In genomic region chr2:162931674-162932650, GRCm38 (mm10) we compare ENCODE assay signal across 8 mouse cellular contexts. TPM values are rescaled to one million over a fixed set of nuclear protein-coding genes. Genes with fewer than 3 reads are reported as not detected.
DNase-seq lines count a peak whose midpoint lies in the region; ATAC-seq and TF ChIP-seq lines count a peak whose summit lies in the region.

No protein-coding gene starts in this region.

- peak overlapping the region; percentile 78 for H3K4me2 ChIP-seq in hindbrain, embryonic 12.5 days (replicated peaks)

- H3K4me1 ChIP-seq in hindbrain, embryonic 12.5 days: peaks cover 18% of the 10 kb centered on the region

- CTCF ChIA-PET in Patski (lab: Charles Lee): interaction anchor here (1.6 kb wide), 1 partner anchor 28 kb away, joined by 3 read pairs; no protein-coding TSS in a partner anchor

- peak overlapping the region; percentile 100 for H3K9ac ChIP-seq in hindbrain, embryonic 12.5 days

- H3K27ac ChIP-seq in hindbrain, embryonic 12.5 days: peak overlapping the region; percentile 98

- in situ Hi-C loops in Patski (cut with MboI; ENCODE audit: low pct_unique_long_range_greater_than_20kb): no loop called here

- peaks cover 40% of the 10 kb centered on the region for H3K36me3 ChIP-seq in hindbrain, embryonic 12.5 days

- H3K4me3 ChIP-seq in hindbrain, embryonic 12.5 days: peak overlapping the region; percentile 98

- TF ChIP-seq CTCF in Patski (IDR thresholded peaks at IDR 0.05): no peak

- WGBS in hindbrain, embryonic 12.5 days: under 1% methylated on average over 90 of the region's 103 CpGs

- no peaks in the 10 kb centered on the region for H3K9me3 ChIP-seq in hindbrain, embryonic 12.5 days (replicated peaks)

- peak; percentile 31 for ATAC-seq in Patski
- peak; percentile 64 for ATAC-seq in hindbrain, embryonic 12.5 days (ENCODE audit: low FRiP score)

- POLR2A ChIA-PET in Patski (lab: Charles Lee): no interaction called here

- no peak for DNase-seq in Patski (ENCODE audit: low read depth, low spot score)
- peak; percentile 83 for DNase-seq in cerebellum, adult 9-11 months
- peak; percentile 50 to 52 for DNase-seq in frontal cortex, postnatal 14 days (ENCODE audit: low spot score in 2 of 2)
- DNase-seq in layer of hippocampus, postnatal 36 days: peak; percentile 67 to 71
- DNase-seq in lung, postnatal 4 days: peak; percentile 73 to 80
- peak; percentile 72 for DNase-seq in retina, embryonic 14.5 days (ENCODE audit: low spot score)
- DNase-seq in thymus, postnatal 36 days: peak; percentile 62 to 74

- no peaks in the 10 kb centered on the region for H3K27me3 ChIP-seq in Patski
- 0 out of 2 replicates have a peak, but pooled peaks cover 8% of the 10 kb centered on the region for H3K27me3 ChIP-seq in hindbrain, embryonic 12.5 days

RNA-seq across cellular contexts. Expression of gene Srsf6, which starts 0.6 kb away (rescaled TPM):
- polyA plus RNA-seq in Patski (2021): 200 TPM
- polyA plus RNA-seq in hindbrain, embryonic 12.5 days (2016; fragmentation: Nextera tagmentation; extraction: Ambion mirVana): 223 and 252 TPM in 2 replicates
- 100 to 1,000 TPM; 117 to 121 TPM for total RNA-seq in layer of hippocampus, postnatal 36 days (2021)

RNA-seq across cellular contexts. Expression of gene L3mbtl1, which starts 11.3 kb away (rescaled TPM):
- 0.09 TPM for polyA plus RNA-seq in Patski (2021)
- polyA plus RNA-seq in hindbrain, embryonic 12.5 days (2016; fragmentation: Nextera tagmentation; extraction: Ambion mirVana): 0.20 and 0.41 TPM in 2 replicates
- 10 to 100 TPM; 12.5 to 14.6 TPM for total RNA-seq in layer of hippocampus, postnatal 36 days (2021)

RNA-seq across cellular contexts. Expression of gene Sgk2, which starts 55.2 kb away (rescaled TPM):
- polyA plus RNA-seq in Patski (2021): 4.9 TPM
- polyA plus RNA-seq in hindbrain, embryonic 12.5 days (2016; fragmentation: Nextera tagmentation; extraction: Ambion mirVana): not detected in 2 replicates
- total RNA-seq in layer of hippocampus, postnatal 36 days (2021): 1 to 10 TPM; 1.1 to 1.9 TPM
